Mouse (Mus musculus) CH12.LX (cell line): ENCODE measurements around the gene Daxx. TPM values are rescaled to one million over a fixed set of nuclear protein-coding genes. Genes with fewer than 3 reads are reported as not detected.

ENCODE experiments used
- DNase-seq: peaks from one replicate; pipeline ENCODE4 v3.0.0-alpha.2; 2013; ENCODE audit errors: extremely low read depth
- H3K27ac ChIP-seq: 2 replicates; pipeline ENCODE4 v1.5.1; 2012; ENCODE audit warnings: low read depth, mild to moderate bottlenecking, control low read depth, moderate library complexity; ENCODE audit not compliant: insufficient read depth
- H3K27me3 ChIP-seq: replicated peaks from 2 replicates; pipeline ENCODE3; 2012; ENCODE audit warnings: inconsistent platforms
- H3K36me3 ChIP-seq, 2 experiments: replicated peaks in 1 of 2; 2 replicates each; pipeline versions ENCODE3 to v1.6.1; 2012; ENCODE audit warnings: inconsistent platforms in 1 of 2, low read length in 1 of 2, mild to moderate bottlenecking in 1 of 2, mixed read lengths in 1 of 2, moderate library complexity in 1 of 2; ENCODE audit not compliant: control insufficient read depth in 1 of 2, insufficient read depth in 1 of 2
- H3K4me1 ChIP-seq, 2 experiments: 2 replicates each; pipeline ENCODE4 v1.6.1; 2012; ENCODE audit warnings: inconsistent platforms in 1 of 2, moderate library complexity in 1 of 2; ENCODE audit not compliant: insufficient read depth in 2 of 2, control insufficient read depth in 1 of 2
- H3K4me2 ChIP-seq: 2 replicates; pipeline ENCODE4 v1.6.1; 2012; ENCODE audit warnings: low read depth, mild to moderate bottlenecking, control low read depth; ENCODE audit not compliant: poor library complexity, insufficient read depth, severe bottlenecking
- H3K4me3 ChIP-seq, 3 experiments: fragments of 150-350 bp in 1 of 3; sonication (generic) in 1 of 3; replicated peaks in 1 of 3; 2 replicates each; pipeline versions ENCODE3 to v1.5.1; 2011 to 2012; ENCODE audit warnings: low read depth in 2 of 3, low read length in 2 of 3, mild to moderate bottlenecking in 2 of 3, moderate library complexity in 2 of 3, control low read depth in 1 of 3, improper control_type of control experiment in 1 of 3, inconsistent platforms in 1 of 3, mixed read lengths in 1 of 3; ENCODE audit not compliant: poor library complexity in 1 of 3
- H3K79me2 ChIP-seq: replicated peaks from 2 replicates; pipeline ENCODE4 v1.6.1; 2012; ENCODE audit warnings: mild to moderate bottlenecking, moderate library complexity; ENCODE audit not compliant: control insufficient read depth, poor library complexity, insufficient read depth, severe bottlenecking; ENCODE audit errors: extremely low read depth
- H3K9ac ChIP-seq: 2 replicates; pipeline ENCODE4 v1.6.1; 2012; ENCODE audit warnings: low read depth, mild to moderate bottlenecking, control low read depth, moderate library complexity; ENCODE audit not compliant: insufficient read depth
- H3K9me3 ChIP-seq: replicated peaks from 2 replicates; pipeline ENCODE3; 2012; ENCODE audit warnings: low read length, inconsistent platforms, mixed read lengths
- BHLHE40 ChIP-seq: IDR thresholded peaks from 2 replicates; pipeline ENCODE4 v1.6.1; 2011; ENCODE audit warnings: mild to moderate bottlenecking, low read depth, low read length, improper control_type of control experiment
- CHD1 ChIP-seq: IDR thresholded peaks from 2 replicates; pipeline ENCODE4 v1.6.1; 2012; ENCODE audit warnings: low read depth, low read length, improper control_type of control experiment, inconsistent platforms
- CHD2 ChIP-seq: IDR thresholded peaks from 2 replicates; pipeline ENCODE4 v1.6.1; 2011; ENCODE audit warnings: low read length, improper control_type of control experiment
- CTCF ChIP-seq, 2 experiments: IDR thresholded peaks in 1 of 2; conservative IDR thresholded peaks in 1 of 2; 2 replicates each; pipeline ENCODE4 v1.5.1; 2011 to 2012; ENCODE audit warnings: low read depth in 2 of 2, low read length in 2 of 2, improper control_type of control experiment in 1 of 2, inconsistent platforms in 1 of 2, mild to moderate bottlenecking in 1 of 2, moderate library complexity in 1 of 2
- ELF1 ChIP-seq: IDR thresholded peaks from 2 replicates; pipeline ENCODE4 v1.6.1; 2014; ENCODE audit warnings: low read depth, mild to moderate bottlenecking, inconsistent platforms, low read length, improper control_type of control experiment
- ETS1 ChIP-seq: conservative IDR thresholded peaks from 2 replicates; pipeline ENCODE4 v1.6.1; 2012; ENCODE audit warnings: low read depth, mild to moderate bottlenecking, inconsistent platforms, low read length, improper control_type of control experiment, moderate library complexity
- GABPA ChIP-seq: IDR thresholded peaks from 2 replicates; pipeline ENCODE4 v1.6.1; 2012; ENCODE audit warnings: low read depth, low read length, improper control_type of control experiment, inconsistent platforms; ENCODE audit not compliant: insufficient replicate concordance
- HCFC1 ChIP-seq: IDR thresholded peaks from 2 replicates; pipeline ENCODE4 v1.6.1; 2012; ENCODE audit warnings: low read depth, mild to moderate bottlenecking, inconsistent platforms, low read length, improper control_type of control experiment
- IRF4 ChIP-seq: IDR thresholded peaks from 2 replicates; pipeline ENCODE4 v1.6.1; 2014; ENCODE audit warnings: low read depth, mild to moderate bottlenecking, inconsistent platforms, low read length, improper control_type of control experiment
- JUND ChIP-seq: conservative IDR thresholded peaks from 2 replicates; pipeline ENCODE4 v1.6.1; 2011; ENCODE audit warnings: low read depth, low read length, improper control_type of control experiment
- KAT2A ChIP-seq: IDR thresholded peaks from 2 replicates; pipeline ENCODE4 v1.6.1; 2012; ENCODE audit warnings: low read length, improper control_type of control experiment, inconsistent platforms; ENCODE audit not compliant: insufficient replicate concordance
- MAFK ChIP-seq: IDR thresholded peaks from 2 replicates; pipeline ENCODE4 v1.6.1; 2011; ENCODE audit warnings: low read length, improper control_type of control experiment; ENCODE audit not compliant: insufficient replicate concordance
- MAX ChIP-seq: IDR thresholded peaks from 2 replicates; pipeline ENCODE4 v1.6.1; 2011; ENCODE audit warnings: low read length, improper control_type of control experiment
- MAZ ChIP-seq: IDR thresholded peaks from 2 replicates; pipeline ENCODE4 v1.6.1; 2012; ENCODE audit warnings: low read depth, mild to moderate bottlenecking, inconsistent platforms, low read length, improper control_type of control experiment, moderate library complexity
- MEF2A ChIP-seq: IDR thresholded peaks from 2 replicates; pipeline ENCODE4 v1.6.1; 2014; ENCODE audit warnings: low read depth, mild to moderate bottlenecking, inconsistent platforms, low read length, improper control_type of control experiment, borderline replicate concordance
- MXI1 ChIP-seq: IDR thresholded peaks from 2 replicates; pipeline ENCODE4 v1.6.1; 2011; ENCODE audit warnings: mild to moderate bottlenecking, low read depth, low read length, improper control_type of control experiment
- MYC ChIP-seq: IDR thresholded peaks from 2 replicates; pipeline ENCODE4 v1.6.1; 2011; ENCODE audit warnings: low read depth, mild to moderate bottlenecking, improper control_type of control experiment, low read length
- NELFE ChIP-seq: IDR thresholded peaks from 2 replicates; pipeline ENCODE4 v1.6.1; 2011; ENCODE audit warnings: low read depth, low read length, improper control_type of control experiment
- NRF1 ChIP-seq: IDR thresholded peaks from 2 replicates; pipeline ENCODE4 v1.6.1; 2014; ENCODE audit warnings: low read depth, mild to moderate bottlenecking, inconsistent platforms, low read length, improper control_type of control experiment, moderate library complexity
- POLR2A ChIP-seq: IDR thresholded peaks from 2 replicates; pipeline ENCODE4 v1.6.1; 2011; ENCODE audit warnings: low read depth, mild to moderate bottlenecking, improper control_type of control experiment, low read length
- POLR2AphosphoS2 ChIP-seq: IDR thresholded peaks from 2 replicates; pipeline ENCODE4 v1.6.1; 2011; ENCODE audit warnings: low read depth, low read length, improper control_type of control experiment
- RAD21 ChIP-seq: IDR thresholded peaks from 2 replicates; pipeline ENCODE4 v1.6.1; 2011; ENCODE audit warnings: low read depth, mild to moderate bottlenecking, low read length, improper control_type of control experiment, moderate library complexity
- RCOR1 ChIP-seq: conservative IDR thresholded peaks from 2 replicates; pipeline ENCODE4 v1.6.1; 2012; ENCODE audit warnings: low read depth, mild to moderate bottlenecking, inconsistent platforms, low read length, improper control_type of control experiment
- SIN3A ChIP-seq: IDR thresholded peaks from 2 replicates; pipeline ENCODE4 v1.6.1; 2012; ENCODE audit warnings: low read length, improper control_type of control experiment, inconsistent platforms
- SMC3 ChIP-seq: IDR thresholded peaks from 2 replicates; pipeline ENCODE4 v1.6.1; 2011; ENCODE audit warnings: low read depth, low read length, improper control_type of control experiment
- TBP ChIP-seq: conservative IDR thresholded peaks from 2 replicates; pipeline ENCODE4 v1.6.1; 2011; ENCODE audit warnings: low read depth, low read length, improper control_type of control experiment
- TCF12 ChIP-seq: IDR thresholded peaks from 2 replicates; pipeline ENCODE4 v1.6.1; 2014; ENCODE audit warnings: low read depth, mild to moderate bottlenecking, inconsistent platforms, low read length, improper control_type of control experiment
- UBTF ChIP-seq: IDR thresholded peaks from 2 replicates; pipeline ENCODE4 v1.6.1; 2012; ENCODE audit warnings: low read depth, mild to moderate bottlenecking, inconsistent platforms, low read length, improper control_type of control experiment, moderate library complexity
- USF1 ChIP-seq: IDR thresholded peaks from 2 replicates; pipeline ENCODE4 v1.6.1; 2014; ENCODE audit warnings: low read depth, mild to moderate bottlenecking, inconsistent platforms, low read length, improper control_type of control experiment
- USF2 ChIP-seq: conservative IDR thresholded peaks from 2 replicates; pipeline ENCODE4 v1.6.1; 2011; ENCODE audit warnings: low read depth, low read length, improper control_type of control experiment
- ZC3H11A ChIP-seq: IDR thresholded peaks from 2 replicates; pipeline ENCODE4 v1.6.1; 2012; ENCODE audit warnings: low read depth, mild to moderate bottlenecking, inconsistent platforms, low read length, improper control_type of control experiment
- ZMIZ1 ChIP-seq: IDR thresholded peaks from 2 replicates; pipeline ENCODE4 v1.6.1; 2012; ENCODE audit warnings: low read depth, mild to moderate bottlenecking, inconsistent platforms, low read length, improper control_type of control experiment
- ZNF384 ChIP-seq: IDR thresholded peaks from 2 replicates; pipeline ENCODE4 v1.6.1; 2012; ENCODE audit warnings: low read depth, low read length, improper control_type of control experiment, inconsistent platforms
- dilution Hi-C: fragments of 300-500 bp; cut with MboI; formaldehyde crosslinking; loops from 2 replicates; pipeline ENCODE4 v1.14.3; 2020; ENCODE audit warnings: low sequenced_read_pairs; ENCODE audit not compliant: extremely low pct_unique_long_range_greater_than_20kb, extremely low pct_ligation_motif_present
- in situ Hi-C: fragments of 300-500 bp; cut with MboI; formaldehyde crosslinking; loops from 3 replicates; pipeline ENCODE4 v1.14.3; 2019; ENCODE audit warnings: low sequenced_read_pairs, low pct_ligation_motif_present, low pct_unique_long_range_greater_than_20kb, mixed read lengths
- polyA plus RNA-seq: library from polyadenylated mRNA; unstranded; fragments of >175 nt; gene quantifications from 2 replicates; pipeline ENCODE4 v1.2.1, GENCODE M21; 2012; ENCODE audit warnings: low read depth; ENCODE audit not compliant: insufficient read length
- total RNA-seq, 2 experiments: library from RNA; depleted of rRNA; stranded (reverse); fragments of 300-350 nt in 1 of 2; fragments of >200 nt in 1 of 2; gene quantifications; 2 replicates each; pipeline ENCODE4 v1.2.3; 2012 to 2014

Gene Daxx
- 33.8 and 48.3 TPM in 2 replicates for total RNA-seq (2012; rRNA removed)
- 31.6 and 32.3 TPM in 2 replicates for total RNA-seq (2014; rRNA removed)
- 53.0 and 64.7 TPM in 2 replicates for polyA plus RNA-seq

DNA sequence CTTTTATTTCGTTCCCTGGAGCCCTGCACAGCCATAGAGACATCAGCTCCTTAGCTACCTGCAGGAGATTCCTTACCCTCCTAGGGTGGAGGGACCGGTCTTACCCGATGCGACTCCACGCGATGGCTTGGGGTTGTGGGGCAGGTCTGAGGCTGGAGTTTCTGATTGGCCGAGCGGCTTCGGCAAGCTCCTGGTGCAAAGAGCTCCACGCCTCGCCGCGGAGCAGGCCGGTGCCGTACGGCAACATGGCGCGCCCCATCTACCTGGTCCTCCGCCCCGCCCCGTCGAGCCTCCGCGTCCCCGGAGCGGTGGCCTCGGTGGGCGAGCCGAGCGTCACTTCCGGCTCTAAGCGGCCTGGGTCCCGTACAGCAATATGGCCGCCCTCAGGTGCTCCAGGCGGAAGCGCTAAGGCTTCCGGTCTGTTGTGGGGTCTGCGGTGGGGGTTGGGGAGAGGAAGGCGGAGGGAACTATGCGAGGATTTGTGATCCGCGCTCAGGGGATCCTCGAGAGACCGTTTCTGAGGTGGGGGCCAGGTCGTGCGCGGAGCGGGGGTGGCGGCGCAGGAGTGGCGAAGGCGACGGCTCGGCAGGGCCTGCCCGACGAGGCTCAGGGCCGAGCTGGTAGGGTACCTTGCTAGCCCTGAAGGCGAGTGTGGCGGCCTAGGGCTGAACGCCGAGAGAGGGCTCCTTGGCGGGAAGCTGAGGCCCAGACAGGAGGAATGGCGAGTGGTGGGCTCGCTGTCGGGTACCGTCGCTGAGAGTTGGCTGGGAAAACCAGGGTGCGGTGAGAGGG, at the start of gene Daxx:
Gene Daxx (plus strand): TSS at position 338 of the 792 bp plus-strand sequence.
- in situ Hi-C loops (no loop called here), dilution Hi-C loops (no loop called here)
- H3K79me2 ChIP-seq: peaks cover 12% of the 10 kb centered on the region; the same call in 1 of the 2 replicates
- peak; percentile 96 for DNase-seq
- peak within 1 kb of the TSS; percentile 80 for H3K9ac ChIP-seq
- H3K4me3 ChIP-seq: peak within 1 kb of the TSS; percentile 72 to 90 (median 89)
- no peaks in the 10 kb centered on the region for H3K27me3 ChIP-seq
- peaks cover 0 to 25% of the 10 kb centered on the region in 2 experiments; a peak in 2 of 4 replicates for H3K4me1 ChIP-seq
- peak within 1 kb of the TSS; percentile 83 for H3K4me2 ChIP-seq
- TF ChIP-seq ZMIZ1: peak; percentile 65; the same call in 1 of the 2 replicates
- TF ChIP-seq TCF12: peak; percentile 53; the same call in 1 of the 2 replicates
- no peak; the same call in 1 of the 2 replicates for TF ChIP-seq IRF4
- peak; percentile 86; the same call in 1 of the 2 replicates for TF ChIP-seq KAT2A
- TF ChIP-seq CHD1: no peak
- peak; percentile 57 for TF ChIP-seq MYC
- TF ChIP-seq RAD21: no peak
- TF ChIP-seq USF1: no peak
- TF ChIP-seq ETS1: no peak; the same call in 1 of the 2 replicates
- TF ChIP-seq NRF1: peak; percentile 84
- TF ChIP-seq CTCF (conservative IDR thresholded peaks at IDR 0.05 in 1 of 2, IDR thresholded peaks at IDR 0.05 in 1 of 2; ENCODE audit: low read depth in 2 of 2, low read length in 2 of 2): no peak
- TF ChIP-seq MEF2A: no peak
- no peak for TF ChIP-seq TBP
- peak; percentile 76; the same call in 1 of the 2 replicates for TF ChIP-seq MAX
- TF ChIP-seq ELF1: peak; percentile 98
- no peak for TF ChIP-seq SMC3
- TF ChIP-seq USF2: no peak
- TF ChIP-seq ZNF384: no peak
- TF ChIP-seq ZC3H11A: no peak
- no peak for TF ChIP-seq MAFK
- peak; percentile 51 for TF ChIP-seq SIN3A
- TF ChIP-seq POLR2AphosphoS2: 0 out of 2 replicates have a peak, but pooled peaks have one; percentile 59
- peak; percentile 15; the same call in 1 of the 2 replicates for TF ChIP-seq GABPA
- peak; percentile 80 for TF ChIP-seq RCOR1
- TF ChIP-seq MAZ: peak; percentile 70; the same call in 1 of the 2 replicates
- TF ChIP-seq BHLHE40: 0 out of 2 replicates have a peak, but pooled peaks have one; percentile 3
- TF ChIP-seq UBTF: 0 out of 2 replicates have a peak, but pooled peaks have one; percentile 68
- peak; percentile 58 for TF ChIP-seq MXI1
- peak; percentile 89 for TF ChIP-seq CHD2
- TF ChIP-seq JUND: no peak
- peak; percentile 59; the same call in 1 of the 2 replicates for TF ChIP-seq NELFE
- TF ChIP-seq HCFC1: peak; percentile 96
- TF ChIP-seq POLR2A: peak; percentile 88
- peaks cover 30 to 32% of the 10 kb centered on the region in 2 experiments for H3K36me3 ChIP-seq
- H3K27ac ChIP-seq: peak within 1 kb of the TSS; percentile 87
- H3K9me3 ChIP-seq: no peaks in the 10 kb centered on the region
